Mouse (Mus musculus): ENCODE measurements around the gene Cstf1. TPM values are rescaled to one million over a fixed set of nuclear protein-coding genes. Genes with fewer than 3 reads are reported as not detected.

Gene Cstf1
- polyA plus RNA-seq, 1 experiment from 2014 or later: 20.8 TPM

GRCm38 (mm10) chr2:172418208-172418607 lies 47.7 kb downstream of the Cstf1 start:
- H3K36me3 ChIP-seq (ENCODE audit: control insufficient read depth, insufficient read depth, low read length): no peaks in the 10 kb centered on the region
- H3K4me2 ChIP-seq (ENCODE audit: low read length): no peak overlapping the region
- H3K9ac ChIP-seq (ENCODE audit: low read depth, low read length): no peak overlapping the region
- no peak overlapping the region for H3K4me3 ChIP-seq (ENCODE audit: low read length)
- WGBS: 86% methylated on average over 5 of the region's 5 CpGs
- H3K9me3 ChIP-seq (ENCODE audit: control insufficient read depth, low read length): no peaks in the 10 kb centered on the region
- no peaks in the 10 kb centered on the region for H3K27me3 ChIP-seq (replicated peaks; ENCODE audit: control insufficient read depth, insufficient read depth, low read length)
- ATAC-seq: no peak
- H3K27ac ChIP-seq (ENCODE audit: low read depth, low read length): no peak overlapping the region
- no peaks in the 10 kb centered on the region for H3K4me1 ChIP-seq (ENCODE audit: control insufficient read depth, insufficient read depth, low read depth, low read length)

- no peak overlapping the region for H3K4me2 ChIP-seq (ENCODE audit: low read length)
- H3K9me3 ChIP-seq (ENCODE audit: control insufficient read depth, low read length): no peaks in the 10 kb centered on the region
- no peaks in the 10 kb centered on the region for H3K27me3 ChIP-seq (replicated peaks; ENCODE audit: control insufficient read depth, insufficient read depth, low read length)
- H3K36me3 ChIP-seq (ENCODE audit: control insufficient read depth, insufficient read depth, low read length): no peaks in the 10 kb centered on the region
- H3K4me3 ChIP-seq (ENCODE audit: low read length): no peak overlapping the region
- 55% methylated on average over 1 of the region's 1 CpGs for WGBS
- ATAC-seq: no peak
- no peak overlapping the region for H3K9ac ChIP-seq (ENCODE audit: low read depth, low read length)
- no peak overlapping the region for H3K27ac ChIP-seq (ENCODE audit: low read depth, low read length)
- H3K4me1 ChIP-seq (ENCODE audit: control insufficient read depth, insufficient read depth, low read depth, low read length): no peaks in the 10 kb centered on the region
These were observed 60.1 kb downstream of the Cstf1 start for GRCm38 (mm10) chr2:172430609-172431008.

Other genes starting within 250 kb of the Cstf1 start
- 0.11 and 0.19 TPM in 2 replicates for gene Mc3r, start 122.2 kb upstream of the Cstf1 start, polyA plus RNA-seq (2015; fragmentation: Nextera tagmentation; extraction: Ambion mirVana)
- gene Fam210b, start 25.1 kb upstream of the Cstf1 start, polyA plus RNA-seq (2015; fragmentation: Nextera tagmentation; extraction: Ambion mirVana): 18.8 and 20.8 TPM in 2 replicates
- gene Aurka, start 146 bp upstream of the Cstf1 start, polyA plus RNA-seq (2015; fragmentation: Nextera tagmentation; extraction: Ambion mirVana): 17.0 and 20.8 TPM in 2 replicates
- 0.06 and 0.19 TPM in 2 replicates for gene Cass4, start 23.1 kb downstream of the Cstf1 start, polyA plus RNA-seq (2015; fragmentation: Nextera tagmentation; extraction: Ambion mirVana)
- gene Rtf2, start 69.9 kb downstream of the Cstf1 start, polyA plus RNA-seq (2015; fragmentation: Nextera tagmentation; extraction: Ambion mirVana): 95.1 and 96.1 TPM in 2 replicates
- gene Gcnt7, start 87.9 kb downstream of the Cstf1 start, polyA plus RNA-seq (2015; fragmentation: Nextera tagmentation; extraction: Ambion mirVana): 0.96 and 1.4 TPM in 2 replicates
- gene Fam209, start 101.8 kb downstream of the Cstf1 start, polyA plus RNA-seq (2015; fragmentation: Nextera tagmentation; extraction: Ambion mirVana): 0.24 and 0.31 TPM in 2 replicates
- 0.11 and 0.80 TPM in 2 replicates for gene Tfap2c, start 178.9 kb downstream of the Cstf1 start, polyA plus RNA-seq (2015; fragmentation: Nextera tagmentation; extraction: Ambion mirVana)